Mouse (Mus musculus) CH12.LX (cell line): ENCODE results near the gene Sun3.

Experiments used
- KAT2A ChIP-seq: IDR thresholded peaks from 2 replicates; pipeline ENCODE4 v1.6.1; 2012; ENCODE audit warnings: low read length, improper control_type of control experiment, inconsistent platforms; ENCODE audit not compliant: insufficient replicate concordance
- ZC3H11A ChIP-seq: IDR thresholded peaks from 2 replicates; pipeline ENCODE4 v1.6.1; 2012; ENCODE audit warnings: low read depth, mild to moderate bottlenecking, inconsistent platforms, low read length, improper control_type of control experiment

DNA sequence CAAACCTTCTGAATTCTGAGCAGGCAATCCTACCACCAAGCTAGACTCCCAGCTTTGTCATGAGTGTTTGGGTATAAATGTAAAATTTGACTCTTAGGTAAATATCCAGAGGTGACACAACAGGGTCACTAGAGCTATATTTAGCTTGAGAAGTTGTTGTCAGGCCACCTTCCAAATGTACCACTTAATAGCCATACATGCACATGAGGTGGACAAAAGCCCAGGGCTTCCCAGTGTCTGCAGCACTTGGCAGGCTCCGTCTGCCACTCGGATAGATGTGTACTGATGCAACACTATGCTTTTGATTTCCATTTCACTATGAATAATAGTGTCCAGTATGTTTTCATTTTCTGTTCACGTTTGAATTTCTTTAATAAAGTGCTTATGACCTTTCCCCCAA lies 23.6 kb downstream of the Sun3 start:
- TF ChIP-seq ZC3H11A (no peak), KAT2A (no peak)
